Mouse (Mus musculus) CH12.LX (cell line): Measurements from ENCODE around the gene Gm44973. TPM values are rescaled to one million over a fixed set of nuclear protein-coding genes. Genes with fewer than 3 reads are reported as not detected.
A peak's percentile ranks its signal among the peaks of the same experiment; 100 is the strongest.

Experiments used
- DNase-seq: peaks from one replicate; pipeline ENCODE4 v3.0.0-alpha.2; 2013; ENCODE audit errors: extremely low read depth
- H3K27ac ChIP-seq: 2 replicates; pipeline ENCODE4 v1.5.1; 2012; ENCODE audit warnings: low read depth, mild to moderate bottlenecking, control low read depth, moderate library complexity; ENCODE audit not compliant: insufficient read depth
- H3K27me3 ChIP-seq: replicated peaks from 2 replicates; pipeline ENCODE3; 2012; ENCODE audit warnings: inconsistent platforms
- H3K36me3 ChIP-seq, 2 experiments: replicated peaks in 1 of 2; 2 replicates each; pipeline versions ENCODE3 to v1.6.1; 2012; ENCODE audit warnings: inconsistent platforms in 1 of 2, low read length in 1 of 2, mild to moderate bottlenecking in 1 of 2, mixed read lengths in 1 of 2, moderate library complexity in 1 of 2; ENCODE audit not compliant: control insufficient read depth in 1 of 2, insufficient read depth in 1 of 2
- H3K4me1 ChIP-seq, 2 experiments: 2 replicates each; pipeline ENCODE4 v1.6.1; 2012; ENCODE audit warnings: inconsistent platforms in 1 of 2, moderate library complexity in 1 of 2; ENCODE audit not compliant: insufficient read depth in 2 of 2, control insufficient read depth in 1 of 2
- H3K4me2 ChIP-seq: 2 replicates; pipeline ENCODE4 v1.6.1; 2012; ENCODE audit warnings: low read depth, mild to moderate bottlenecking, control low read depth; ENCODE audit not compliant: poor library complexity, insufficient read depth, severe bottlenecking
- H3K4me3 ChIP-seq, 3 experiments: fragments of 150-350 bp in 1 of 3; sonication (generic) in 1 of 3; replicated peaks in 1 of 3; 2 replicates each; pipeline versions ENCODE3 to v1.5.1; 2011 to 2012; ENCODE audit warnings: low read depth in 2 of 3, low read length in 2 of 3, mild to moderate bottlenecking in 2 of 3, moderate library complexity in 2 of 3, control low read depth in 1 of 3, improper control_type of control experiment in 1 of 3, inconsistent platforms in 1 of 3, mixed read lengths in 1 of 3; ENCODE audit not compliant: poor library complexity in 1 of 3
- H3K79me2 ChIP-seq: replicated peaks from 2 replicates; pipeline ENCODE4 v1.6.1; 2012; ENCODE audit warnings: mild to moderate bottlenecking, moderate library complexity; ENCODE audit not compliant: control insufficient read depth, poor library complexity, insufficient read depth, severe bottlenecking; ENCODE audit errors: extremely low read depth
- H3K9ac ChIP-seq: 2 replicates; pipeline ENCODE4 v1.6.1; 2012; ENCODE audit warnings: low read depth, mild to moderate bottlenecking, control low read depth, moderate library complexity; ENCODE audit not compliant: insufficient read depth
- H3K9me3 ChIP-seq: replicated peaks from 2 replicates; pipeline ENCODE3; 2012; ENCODE audit warnings: low read length, inconsistent platforms, mixed read lengths
- BHLHE40 ChIP-seq: IDR thresholded peaks from 2 replicates; pipeline ENCODE4 v1.6.1; 2011; ENCODE audit warnings: mild to moderate bottlenecking, low read depth, low read length, improper control_type of control experiment
- CHD2 ChIP-seq: IDR thresholded peaks from 2 replicates; pipeline ENCODE4 v1.6.1; 2011; ENCODE audit warnings: low read length, improper control_type of control experiment
- CTCF ChIP-seq, 2 experiments: IDR thresholded peaks in 1 of 2; conservative IDR thresholded peaks in 1 of 2; 2 replicates each; pipeline ENCODE4 v1.5.1; 2011 to 2012; ENCODE audit warnings: low read depth in 2 of 2, low read length in 2 of 2, improper control_type of control experiment in 1 of 2, inconsistent platforms in 1 of 2, mild to moderate bottlenecking in 1 of 2, moderate library complexity in 1 of 2
- EP300 ChIP-seq: IDR thresholded peaks from 2 replicates; pipeline ENCODE4 v1.6.1; 2011; ENCODE audit warnings: low read length, improper control_type of control experiment
- ETS1 ChIP-seq: conservative IDR thresholded peaks from 2 replicates; pipeline ENCODE4 v1.6.1; 2012; ENCODE audit warnings: low read depth, mild to moderate bottlenecking, inconsistent platforms, low read length, improper control_type of control experiment, moderate library complexity
- JUN ChIP-seq: IDR thresholded peaks from 2 replicates; pipeline ENCODE4 v1.6.1; 2011; ENCODE audit warnings: low read depth, mild to moderate bottlenecking, low read length, improper control_type of control experiment, moderate library complexity; ENCODE audit not compliant: insufficient read depth
- KAT2A ChIP-seq: IDR thresholded peaks from 2 replicates; pipeline ENCODE4 v1.6.1; 2012; ENCODE audit warnings: low read length, improper control_type of control experiment, inconsistent platforms; ENCODE audit not compliant: insufficient replicate concordance
- MAFK ChIP-seq: IDR thresholded peaks from 2 replicates; pipeline ENCODE4 v1.6.1; 2011; ENCODE audit warnings: low read length, improper control_type of control experiment; ENCODE audit not compliant: insufficient replicate concordance
- MAZ ChIP-seq: IDR thresholded peaks from 2 replicates; pipeline ENCODE4 v1.6.1; 2012; ENCODE audit warnings: low read depth, mild to moderate bottlenecking, inconsistent platforms, low read length, improper control_type of control experiment, moderate library complexity
- MEF2A ChIP-seq: IDR thresholded peaks from 2 replicates; pipeline ENCODE4 v1.6.1; 2014; ENCODE audit warnings: low read depth, mild to moderate bottlenecking, inconsistent platforms, low read length, improper control_type of control experiment, borderline replicate concordance
- MXI1 ChIP-seq: IDR thresholded peaks from 2 replicates; pipeline ENCODE4 v1.6.1; 2011; ENCODE audit warnings: mild to moderate bottlenecking, low read depth, low read length, improper control_type of control experiment
- NELFE ChIP-seq: IDR thresholded peaks from 2 replicates; pipeline ENCODE4 v1.6.1; 2011; ENCODE audit warnings: low read depth, low read length, improper control_type of control experiment
- PAX5 ChIP-seq: IDR thresholded peaks from 2 replicates; pipeline ENCODE4 v1.6.1; 2012; ENCODE audit warnings: low read length, inconsistent platforms, mixed read lengths
- POLR2A ChIP-seq: IDR thresholded peaks from 2 replicates; pipeline ENCODE4 v1.6.1; 2011; ENCODE audit warnings: low read depth, mild to moderate bottlenecking, improper control_type of control experiment, low read length
- SIN3A ChIP-seq: IDR thresholded peaks from 2 replicates; pipeline ENCODE4 v1.6.1; 2012; ENCODE audit warnings: low read length, improper control_type of control experiment, inconsistent platforms
- TBP ChIP-seq: conservative IDR thresholded peaks from 2 replicates; pipeline ENCODE4 v1.6.1; 2011; ENCODE audit warnings: low read depth, low read length, improper control_type of control experiment
- TCF12 ChIP-seq: IDR thresholded peaks from 2 replicates; pipeline ENCODE4 v1.6.1; 2014; ENCODE audit warnings: low read depth, mild to moderate bottlenecking, inconsistent platforms, low read length, improper control_type of control experiment
- USF1 ChIP-seq: IDR thresholded peaks from 2 replicates; pipeline ENCODE4 v1.6.1; 2014; ENCODE audit warnings: low read depth, mild to moderate bottlenecking, inconsistent platforms, low read length, improper control_type of control experiment
- ZKSCAN1 ChIP-seq: IDR thresholded peaks from 2 replicates; pipeline ENCODE4 v1.6.1; 2012; ENCODE audit warnings: low read depth, inconsistent platforms, low read length, improper control_type of control experiment, borderline replicate concordance
- ZMIZ1 ChIP-seq: IDR thresholded peaks from 2 replicates; pipeline ENCODE4 v1.6.1; 2012; ENCODE audit warnings: low read depth, mild to moderate bottlenecking, inconsistent platforms, low read length, improper control_type of control experiment
- dilution Hi-C: fragments of 300-500 bp; cut with MboI; formaldehyde crosslinking; loops from 2 replicates; pipeline ENCODE4 v1.14.3; 2020; ENCODE audit warnings: low sequenced_read_pairs; ENCODE audit not compliant: extremely low pct_unique_long_range_greater_than_20kb, extremely low pct_ligation_motif_present
- in situ Hi-C: fragments of 300-500 bp; cut with MboI; formaldehyde crosslinking; loops from 3 replicates; pipeline ENCODE4 v1.14.3; 2019; ENCODE audit warnings: low sequenced_read_pairs, low pct_ligation_motif_present, low pct_unique_long_range_greater_than_20kb, mixed read lengths
- polyA plus RNA-seq: library from polyadenylated mRNA; unstranded; fragments of >175 nt; gene quantifications from 2 replicates; pipeline ENCODE4 v1.2.1, GENCODE M21; 2012; ENCODE audit warnings: low read depth; ENCODE audit not compliant: insufficient read length
- total RNA-seq, 2 experiments: library from RNA; depleted of rRNA; stranded (reverse); fragments of 300-350 nt in 1 of 2; fragments of >200 nt in 1 of 2; gene quantifications; 2 replicates each; pipeline ENCODE4 v1.2.3; 2012 to 2014

The Gm44973 gene
- total and polyA plus RNA-seq, 3 experiments = 1.3 to 6.3 TPM; not detected in 1

GRCm38 (mm10) chr7:4975455-4975854, 39.8 kb upstream of the Gm44973 start:
- Histone ChIP-seq H3K4me3 (no peak overlapping the region), H3K9ac (no peak overlapping the region), H3K4me2 (no peak overlapping the region), H3K27me3 (peaks cover 50% of the 10 kb centered on the region)
- TF ChIP-seq CHD2 (no peak), SIN3A (no peak), POLR2A (no peak), MXI1 (no peak), MAZ (no peak), TBP (no peak), BHLHE40 (no peak), TCF12 (no peak)
- TF ChIP-seq, all 38 proteins: peak for 0
- Histone ChIP-seq H3K27ac (no peak overlapping the region), H3K4me1 (0 out of 4 replicates have a peak, but pooled peaks cover 2 to 6% of the 10 kb centered on the region in 2 experiments), H3K36me3 (no peaks in the 10 kb centered on the region), H3K9me3 (peaks cover 8% of the 10 kb centered on the region), H3K79me2 (no peaks in the 10 kb centered on the region)
- in situ Hi-C loops = no loop called here
- dilution Hi-C loops = no loop called here
- DNase-seq = no peak

- in situ Hi-C loops = no loop called here
- Histone ChIP-seq H3K4me1 (0 out of 4 replicates have a peak, but pooled peaks cover 2 to 6% of the 10 kb centered on the region in 2 experiments), H3K27ac (no peak overlapping the region), H3K79me2 (no peaks in the 10 kb centered on the region), H3K4me3 (no peak overlapping the region), H3K4me2 (no peak overlapping the region), H3K9me3 (peaks cover 8% of the 10 kb centered on the region), H3K9ac (no peak overlapping the region), H3K27me3 (peaks cover 41% of the 10 kb centered on the region)
- dilution Hi-C loops = no loop called here
- no peak for DNase-seq
- TF ChIP-seq MAFK (no peak), EP300 (no peak), MXI1 (no peak), ETS1 (no peak), CTCF (conservative IDR thresholded peaks at IDR 0.05 in 1 of 2, IDR thresholded peaks at IDR 0.05 in 1 of 2; ENCODE audit: low read depth in 2 of 2, low read length in 2 of 2) (peak in 1 of 2 experiments; percentile 42; a peak in 2 of 4 replicates), USF1 (no peak)
- TF ChIP-seq, all 38 proteins: peak for 1
- no peaks in the 10 kb centered on the region for H3K36me3 ChIP-seq
Measured at GRCm38 (mm10) chr7:4976832-4977231, 38.5 kb upstream of the Gm44973 start.

- Histone ChIP-seq H3K4me2 (no peak overlapping the region), H3K4me1 (no peaks in the 10 kb centered on the region), H3K27me3 (peaks cover 49% of the 10 kb centered on the region), H3K9ac (no peak overlapping the region), H3K4me3 (no peak overlapping the region)
- dilution Hi-C loops = no loop called here
- in situ Hi-C loops = no loop called here
- no peak for DNase-seq
- no peak for TF ChIP-seq MAFK
- TF ChIP-seq NELFE = no peak
- TF ChIP-seq KAT2A = no peak
- TF ChIP-seq ZKSCAN1 = no peak
- TF ChIP-seq ZMIZ1 = no peak
- TF ChIP-seq JUN = no peak
- TF ChIP-seq PAX5 = no peak
- no peak for TF ChIP-seq MEF2A
- TF ChIP-seq, all 38 proteins: peak for 0
- no peak overlapping the region for H3K27ac ChIP-seq
- peaks cover 5 to 11% of the 10 kb centered on the region in 2 experiments for H3K36me3 ChIP-seq
- H3K9me3 ChIP-seq = peaks cover 10% of the 10 kb centered on the region
- H3K79me2 ChIP-seq = no peaks in the 10 kb centered on the region
Measured at GRCm38 (mm10) chr7:4988250-4988649, 27.0 kb upstream of the Gm44973 start.
